Mouse (Mus musculus): ENCODE measurements at regions not wholly inside any gene's neighbourhood (a gene's known extent, or its start where the extent isn't known, plus 50 kb on each side); places are given as distances from the start of the nearest gene placed in this dataset.

- no peaks in the 10 kb centered on the region for H3K9me3 ChIP-seq (ENCODE audit: control insufficient read depth, low read length)
- no peak overlapping the region for H3K9ac ChIP-seq (ENCODE audit: low read depth, low read length)
- no peak overlapping the region for H3K4me2 ChIP-seq (replicated peaks; ENCODE audit: low read depth, low read length)
- no peak overlapping the region for H3K4me3 ChIP-seq (ENCODE audit: low read length)
- H3K27ac ChIP-seq (ENCODE audit: low read depth, low read length) = no peak overlapping the region
- peak; percentile 53; the same call in 1 of the 2 replicates for ATAC-seq (ENCODE audit: low FRiP score, low TSS enrichment)
- peaks cover 10% of the 10 kb centered on the region for H3K4me1 ChIP-seq (ENCODE audit: control insufficient read depth, insufficient read depth, low read length)
- 26% methylated on average over 3 of the region's 3 CpGs for WGBS
- no peaks in the 10 kb centered on the region for H3K27me3 ChIP-seq (ENCODE audit: control insufficient read depth, insufficient read depth, low read length)
- no peaks in the 10 kb centered on the region for H3K36me3 ChIP-seq (ENCODE audit: control insufficient read depth, insufficient read depth, low read length)
These were observed 88.4 kb upstream of the Cxcr4 start for GRCm38 (mm10) chr1:128680538-128680937.

GRCm38 (mm10) chr1:128680012-128680411 is 87.9 kb upstream of the Cxcr4 start:
- no peak overlapping the region for H3K9ac ChIP-seq (ENCODE audit: low read depth, low read length)
- H3K4me1 ChIP-seq (ENCODE audit: control insufficient read depth, insufficient read depth, low read length) = peaks cover 10% of the 10 kb centered on the region
- no peak for ATAC-seq (ENCODE audit: low FRiP score, low TSS enrichment)
- H3K4me2 ChIP-seq (replicated peaks; ENCODE audit: low read depth, low read length) = no peak overlapping the region
- WGBS = 78% methylated on average over 5 of the region's 5 CpGs
- H3K27me3 ChIP-seq (ENCODE audit: control insufficient read depth, insufficient read depth, low read length) = no peaks in the 10 kb centered on the region
- H3K9me3 ChIP-seq (ENCODE audit: control insufficient read depth, low read length) = no peaks in the 10 kb centered on the region
- H3K27ac ChIP-seq (ENCODE audit: low read depth, low read length) = no peak overlapping the region
- H3K4me3 ChIP-seq (ENCODE audit: low read length) = no peak overlapping the region
- no peaks in the 10 kb centered on the region for H3K36me3 ChIP-seq (ENCODE audit: control insufficient read depth, insufficient read depth, low read length)

GRCm38 (mm10) chr1:128679005-128679980 is 87.2 kb upstream of the Cxcr4 start:
- ATAC-seq (ENCODE audit: low FRiP score, low TSS enrichment) = no peak
- no peaks in the 10 kb centered on the region for H3K27me3 ChIP-seq (ENCODE audit: control insufficient read depth, insufficient read depth, low read length)
- no peak overlapping the region for H3K4me2 ChIP-seq (replicated peaks; ENCODE audit: low read depth, low read length)
- no peak overlapping the region for H3K4me3 ChIP-seq (ENCODE audit: low read length)
- 66% methylated on average over 18 of the region's 18 CpGs for WGBS
- no peak overlapping the region for H3K9ac ChIP-seq (ENCODE audit: low read depth, low read length)
- no peak overlapping the region for H3K27ac ChIP-seq (ENCODE audit: low read depth, low read length)
- no peaks in the 10 kb centered on the region for H3K36me3 ChIP-seq (ENCODE audit: control insufficient read depth, insufficient read depth, low read length)
- H3K9me3 ChIP-seq (ENCODE audit: control insufficient read depth, low read length) = no peaks in the 10 kb centered on the region
- H3K4me1 ChIP-seq (ENCODE audit: control insufficient read depth, insufficient read depth, low read length) = peaks cover 10% of the 10 kb centered on the region

GRCm38 (mm10) chr1:128675538-128675937 is 83.4 kb upstream of the Cxcr4 start:
- peaks cover 10% of the 10 kb centered on the region for H3K4me1 ChIP-seq (ENCODE audit: control insufficient read depth, insufficient read depth, low read length)
- H3K9me3 ChIP-seq (ENCODE audit: control insufficient read depth, low read length) = no peaks in the 10 kb centered on the region
- H3K4me3 ChIP-seq (ENCODE audit: low read length) = no peak overlapping the region
- no peak overlapping the region for H3K27ac ChIP-seq (ENCODE audit: low read depth, low read length)
- H3K27me3 ChIP-seq (ENCODE audit: control insufficient read depth, insufficient read depth, low read length) = no peaks in the 10 kb centered on the region
- no peaks in the 10 kb centered on the region for H3K36me3 ChIP-seq (ENCODE audit: control insufficient read depth, insufficient read depth, low read length)
- 77% methylated on average over 5 of the region's 5 CpGs for WGBS
- no peak overlapping the region for H3K4me2 ChIP-seq (replicated peaks; ENCODE audit: low read depth, low read length)
- no peak overlapping the region for H3K9ac ChIP-seq (ENCODE audit: low read depth, low read length)
- no peak for ATAC-seq (ENCODE audit: low FRiP score, low TSS enrichment)

GRCm38 (mm10) chr1:128672306-128672705 is 80.2 kb upstream of the Cxcr4 start:
- Histone ChIP-seq H3K4me3 (ENCODE audit: low read length) (no peak overlapping the region), H3K4me2 (replicated peaks; ENCODE audit: low read depth, low read length) (no peak overlapping the region), H3K27ac (ENCODE audit: low read depth, low read length) (no peak overlapping the region), H3K9me3 (ENCODE audit: control insufficient read depth, low read length) (no peaks in the 10 kb centered on the region), H3K36me3 (ENCODE audit: control insufficient read depth, insufficient read depth, low read length) (no peaks in the 10 kb centered on the region), H3K27me3 (ENCODE audit: control insufficient read depth, insufficient read depth, low read length) (no peaks in the 10 kb centered on the region), H3K9ac (ENCODE audit: low read depth, low read length) (no peak overlapping the region), H3K4me1 (ENCODE audit: control insufficient read depth, insufficient read depth, low read length) (peaks cover 4% of the 10 kb centered on the region; the same call in 1 of the 2 replicates)
- ATAC-seq (ENCODE audit: low FRiP score, low TSS enrichment) = no peak
- WGBS = 84% methylated on average over 3 of the region's 3 CpGs

GRCm38 (mm10) chr1:128671495-128671894 is 79.4 kb upstream of the Cxcr4 start:
- H3K4me1 ChIP-seq (ENCODE audit: control insufficient read depth, insufficient read depth, low read length) = peaks cover 4% of the 10 kb centered on the region; the same call in 1 of the 2 replicates
- H3K27me3 ChIP-seq (ENCODE audit: control insufficient read depth, insufficient read depth, low read length) = no peaks in the 10 kb centered on the region
- no peak overlapping the region for H3K9ac ChIP-seq (ENCODE audit: low read depth, low read length)
- 21% methylated on average over 3 of the region's 3 CpGs for WGBS
- no peaks in the 10 kb centered on the region for H3K9me3 ChIP-seq (ENCODE audit: control insufficient read depth, low read length)
- no peak overlapping the region for H3K4me3 ChIP-seq (ENCODE audit: low read length)
- H3K27ac ChIP-seq (ENCODE audit: low read depth, low read length) = no peak overlapping the region
- no peak overlapping the region for H3K4me2 ChIP-seq (replicated peaks; ENCODE audit: low read depth, low read length)
- no peaks in the 10 kb centered on the region for H3K36me3 ChIP-seq (ENCODE audit: control insufficient read depth, insufficient read depth, low read length)
- ATAC-seq (ENCODE audit: low FRiP score, low TSS enrichment) = no peak

- no peak overlapping the region for H3K4me2 ChIP-seq (replicated peaks; ENCODE audit: low read depth, low read length)
- 11% methylated on average over 5 of the region's 5 CpGs for WGBS
- ATAC-seq (ENCODE audit: low FRiP score, low TSS enrichment) = peak; percentile 87
- H3K4me3 ChIP-seq (ENCODE audit: low read length) = no peak overlapping the region
- H3K27ac ChIP-seq (ENCODE audit: low read depth, low read length) = no peak overlapping the region
- no peaks in the 10 kb centered on the region for H3K27me3 ChIP-seq (ENCODE audit: control insufficient read depth, insufficient read depth, low read length)
- no peaks in the 10 kb centered on the region for H3K36me3 ChIP-seq (ENCODE audit: control insufficient read depth, insufficient read depth, low read length)
- H3K9ac ChIP-seq (ENCODE audit: low read depth, low read length) = no peak overlapping the region
- H3K4me1 ChIP-seq (ENCODE audit: control insufficient read depth, insufficient read depth, low read length) = peaks cover 4% of the 10 kb centered on the region; the same call in 1 of the 2 replicates
- H3K9me3 ChIP-seq (ENCODE audit: control insufficient read depth, low read length) = no peaks in the 10 kb centered on the region
These were observed 78.9 kb upstream of the Cxcr4 start for GRCm38 (mm10) chr1:128671016-128671415.

- no peak overlapping the region for H3K27ac ChIP-seq (ENCODE audit: low read depth, low read length)
- ATAC-seq (ENCODE audit: low FRiP score, low TSS enrichment) = no peak
These were observed 77.2 kb upstream of the Cxcr4 start for GRCm38 (mm10) chr1:128669241-128669666.

GRCm38 (mm10) chr1:128668718-128669117 is 76.6 kb upstream of the Cxcr4 start:
- H3K4me3 ChIP-seq (ENCODE audit: low read length) = no peak overlapping the region
- no peak for ATAC-seq (ENCODE audit: low FRiP score, low TSS enrichment)
- no peaks in the 10 kb centered on the region for H3K36me3 ChIP-seq (ENCODE audit: control insufficient read depth, insufficient read depth, low read length)
- H3K27ac ChIP-seq (ENCODE audit: low read depth, low read length) = no peak overlapping the region
- H3K9ac ChIP-seq (ENCODE audit: low read depth, low read length) = no peak overlapping the region
- no peaks in the 10 kb centered on the region for H3K27me3 ChIP-seq (ENCODE audit: control insufficient read depth, insufficient read depth, low read length)
- H3K4me2 ChIP-seq (replicated peaks; ENCODE audit: low read depth, low read length) = no peak overlapping the region
- peaks cover 4% of the 10 kb centered on the region; the same call in 1 of the 2 replicates for H3K4me1 ChIP-seq (ENCODE audit: control insufficient read depth, insufficient read depth, low read length)
- H3K9me3 ChIP-seq (ENCODE audit: control insufficient read depth, low read length) = no peaks in the 10 kb centered on the region
- WGBS = 77% methylated on average over 6 of the region's 6 CpGs

More at GRCm38 (mm10) chr1:128669241-128669666, 77.2 kb upstream of the Cxcr4 start:
- H3K9ac ChIP-seq (ENCODE audit: low read depth, low read length) = no peak overlapping the region
- WGBS = 47% methylated on average over 2 of the region's 2 CpGs
- no peak overlapping the region for H3K4me2 ChIP-seq (replicated peaks; ENCODE audit: low read depth, low read length)
- no peaks in the 10 kb centered on the region for H3K9me3 ChIP-seq (ENCODE audit: control insufficient read depth, low read length)
- H3K27me3 ChIP-seq (ENCODE audit: control insufficient read depth, insufficient read depth, low read length) = no peaks in the 10 kb centered on the region
- no peaks in the 10 kb centered on the region for H3K36me3 ChIP-seq (ENCODE audit: control insufficient read depth, insufficient read depth, low read length)
- peaks cover 4% of the 10 kb centered on the region; the same call in 1 of the 2 replicates for H3K4me1 ChIP-seq (ENCODE audit: control insufficient read depth, insufficient read depth, low read length)
- no peak overlapping the region for H3K4me3 ChIP-seq (ENCODE audit: low read length)

Measured in kidney, embryonic 14.5 days (tissue).